Mouse (Mus musculus) naive thymus-derived CD4-positive, alpha-beta T cell, adult 2 months (primary cell): ENCODE results near the gene Asb5.
"Not testable (repeated sequence)": the region's sequence is repeated elsewhere in the genome, so short reads cannot be mapped to it uniquely, and the experiment has no call there.

ENCODE experiments used
- DNase-seq: peaks from one replicate; pipeline ENCODE4 v3.0.0-alpha.2; 2011; ENCODE audit warnings: low read depth

Gene Asb5

DNA sequence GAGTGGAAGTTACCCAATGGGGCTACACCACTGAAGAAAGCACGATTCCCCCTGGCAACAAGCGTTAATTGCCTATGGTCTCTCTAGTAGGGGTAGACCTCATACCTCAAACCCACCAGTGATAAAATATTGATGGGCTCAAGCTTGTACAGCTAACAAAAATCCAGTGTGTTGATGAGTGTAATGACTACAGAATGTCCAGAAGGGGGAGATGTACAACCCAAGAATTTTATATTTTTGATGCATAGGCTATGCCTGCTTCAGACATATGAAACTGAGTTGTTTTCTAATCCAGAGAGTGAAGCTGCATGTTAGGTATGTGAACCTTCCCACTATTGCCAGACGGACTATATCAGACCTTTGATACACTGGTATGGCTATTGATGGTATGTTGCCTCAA, 7.9 kb downstream of the Asb5 start:
- no peak for DNase-seq

DNA sequence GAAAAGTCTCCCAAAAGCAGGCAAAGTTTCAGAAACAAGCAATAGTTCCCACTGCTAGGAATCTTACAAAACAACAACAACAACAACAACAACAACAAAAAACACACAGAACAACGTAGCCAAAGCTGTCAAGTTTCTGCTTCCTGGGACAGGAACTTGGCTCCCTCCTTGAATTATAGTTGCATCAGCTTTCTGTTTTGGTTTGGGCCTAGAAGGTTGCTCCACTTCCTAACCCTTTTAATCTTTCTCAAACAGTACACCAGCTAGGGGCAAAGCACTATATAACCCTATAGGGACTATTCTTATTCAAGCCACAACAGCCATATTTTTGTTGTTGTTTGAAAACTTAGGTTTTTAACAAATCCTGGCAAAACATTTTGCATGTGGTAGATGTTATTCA, 12.0 kb downstream of the Asb5 start:
- DNase-seq: no peak

DNA sequence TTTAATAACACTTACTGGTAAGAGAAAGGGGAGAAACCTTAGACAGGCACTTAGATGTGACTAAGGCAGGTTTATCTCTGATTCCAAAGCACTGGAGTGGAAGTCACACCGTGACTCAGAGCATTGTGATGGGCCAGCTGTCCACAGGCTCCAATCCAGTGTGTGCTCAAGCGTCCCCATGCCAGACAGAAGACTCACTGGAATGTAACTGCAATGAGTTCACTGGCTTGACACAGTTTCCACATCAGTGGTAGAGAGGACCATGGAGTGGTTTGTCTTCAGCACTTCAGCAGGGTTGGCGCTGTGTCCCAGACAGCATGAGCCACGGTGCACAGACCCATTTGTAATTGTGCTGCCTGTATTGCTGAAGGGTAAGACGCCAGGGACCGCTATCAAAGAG, 19.0 kb downstream of the Asb5 start:
- no peak for DNase-seq

DNA sequence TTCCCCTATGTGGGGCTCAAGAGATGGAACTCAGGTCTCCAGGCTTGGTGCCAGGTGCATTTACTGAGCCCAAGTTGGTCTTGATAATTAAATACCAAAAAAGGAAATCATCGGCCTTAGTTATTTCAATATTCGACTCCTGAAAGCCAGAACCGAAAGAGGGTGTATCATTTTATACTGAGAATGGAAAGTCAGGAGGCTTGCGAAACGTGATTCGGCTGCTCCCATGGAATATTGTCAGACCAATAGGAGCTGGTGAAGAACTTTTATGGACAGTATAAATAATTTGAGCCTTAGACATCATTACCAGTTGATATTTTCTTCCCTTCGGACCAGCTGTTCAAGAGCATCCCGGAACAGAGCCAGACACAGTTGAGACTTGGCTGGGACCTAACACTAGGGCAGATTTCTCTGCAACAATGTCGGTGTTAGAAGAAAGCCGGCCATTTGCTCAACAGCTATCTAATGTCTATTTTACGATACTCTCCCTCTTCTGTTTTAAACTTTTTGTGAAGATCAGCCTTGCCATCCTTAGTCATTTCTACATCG, 20.7 kb downstream of the Asb5 start:
- DNase-seq: no peak

DNA sequence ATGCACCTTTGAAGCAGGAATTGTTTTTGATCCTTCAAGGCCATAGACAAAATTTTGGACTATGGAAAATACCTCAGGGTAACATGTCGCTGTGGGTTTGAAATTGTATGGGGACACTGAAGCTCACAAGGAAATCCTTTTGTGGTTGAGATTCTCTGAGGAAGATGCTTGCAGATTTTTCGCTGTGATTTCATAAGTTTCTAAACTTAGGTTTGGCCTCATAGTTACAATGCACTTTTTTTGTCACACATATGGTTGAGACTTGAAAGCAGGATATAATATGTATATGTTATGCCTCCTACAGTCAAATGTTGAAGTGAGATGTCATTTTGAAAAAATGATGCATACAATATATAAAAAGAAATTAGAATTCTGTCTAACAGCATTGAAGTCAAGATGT, 25.5 kb downstream of the Asb5 start:
- DNase-seq: no peak

DNA sequence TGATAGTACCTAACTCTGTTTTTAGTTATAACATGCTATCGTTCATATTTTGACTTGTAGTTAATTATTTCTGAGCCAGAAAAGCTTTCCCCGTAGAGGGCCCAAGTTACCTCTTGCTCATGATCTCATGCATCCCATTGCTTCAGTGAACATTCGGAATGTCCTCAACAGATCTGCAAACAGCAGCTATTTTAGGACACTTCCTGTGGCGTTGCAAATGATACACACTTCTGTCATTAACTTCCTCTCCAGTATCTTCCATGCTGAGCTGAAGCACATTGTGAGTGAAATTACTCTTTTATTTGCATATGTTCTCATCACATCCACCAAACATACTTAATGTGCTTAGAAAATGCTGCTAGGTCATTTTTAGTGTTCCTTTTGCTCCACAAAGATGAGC, 32.8 kb downstream of the Asb5 start:
- DNase-seq: no peak

DNA sequence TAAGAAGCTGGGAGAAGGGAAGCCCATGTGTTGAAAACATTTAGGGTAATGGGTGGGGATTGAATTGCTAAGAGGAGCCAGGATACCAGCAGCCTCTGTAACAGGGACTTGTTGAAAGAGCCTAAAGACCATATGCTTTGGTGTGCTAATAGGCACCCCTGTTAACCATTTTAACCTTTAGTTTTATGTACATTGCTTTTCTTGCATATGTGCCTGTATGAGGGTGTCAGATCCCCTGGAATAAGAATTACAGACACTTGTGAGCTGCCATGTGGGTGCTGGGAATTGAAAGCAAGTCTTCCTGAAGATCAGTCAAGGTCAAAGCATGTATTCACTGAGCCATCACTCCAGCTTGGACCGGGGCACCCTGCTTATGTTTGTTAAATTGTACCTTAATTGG, 35.8 kb downstream of the Asb5 start:
- no peak for DNase-seq

DNA sequence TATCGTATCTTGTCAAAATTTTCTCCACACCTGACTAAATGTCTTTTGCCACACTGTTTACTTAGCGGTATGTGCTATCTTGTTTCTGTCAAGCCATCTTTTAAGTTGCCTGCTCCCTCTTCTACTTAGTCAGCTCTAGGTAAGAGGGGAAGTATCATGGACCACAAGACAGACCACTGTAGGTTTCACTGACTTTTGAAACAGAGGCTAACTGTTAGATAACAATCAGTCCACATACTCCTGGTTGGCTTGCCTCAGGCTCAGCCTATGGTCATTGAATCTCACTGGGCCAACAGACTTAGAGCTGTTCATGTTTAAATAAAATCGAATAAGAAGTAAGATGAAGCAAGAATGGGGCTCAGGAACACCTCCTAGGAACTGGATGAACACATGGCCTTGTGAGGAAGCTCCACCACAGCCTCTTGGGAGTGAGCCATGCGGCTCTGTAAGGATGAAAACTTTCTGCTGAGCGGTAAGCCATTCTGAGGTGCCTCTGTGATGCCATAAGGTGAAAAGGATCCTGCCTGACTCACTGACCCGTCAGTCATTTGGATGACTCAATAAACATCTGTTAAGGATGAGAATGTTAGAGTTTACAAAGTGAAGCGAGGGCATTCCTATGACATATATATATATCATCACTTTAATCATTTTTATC, 36.4 kb downstream of the Asb5 start:
- no peak for DNase-seq

DNA sequence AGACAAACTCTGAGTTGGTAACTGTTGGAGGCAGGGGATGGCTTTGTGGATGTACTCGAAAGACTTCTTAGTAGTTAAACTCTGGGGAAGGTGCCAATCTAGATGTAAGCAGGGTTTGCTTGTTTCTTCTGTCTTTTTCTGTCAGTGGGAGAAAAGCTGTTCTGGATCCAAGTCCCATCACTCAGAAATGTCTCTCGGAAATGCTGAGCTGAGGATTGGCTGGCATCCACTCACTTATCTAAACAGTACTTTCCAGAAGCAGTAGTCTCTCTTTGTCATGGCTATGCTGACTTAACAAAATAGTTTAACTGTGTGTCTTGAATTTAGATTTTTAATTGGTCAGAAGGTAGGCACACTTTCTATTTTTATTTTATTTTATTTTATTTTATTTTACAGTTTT, 37.8 kb downstream of the Asb5 start:
- no peak for DNase-seq

DNA sequence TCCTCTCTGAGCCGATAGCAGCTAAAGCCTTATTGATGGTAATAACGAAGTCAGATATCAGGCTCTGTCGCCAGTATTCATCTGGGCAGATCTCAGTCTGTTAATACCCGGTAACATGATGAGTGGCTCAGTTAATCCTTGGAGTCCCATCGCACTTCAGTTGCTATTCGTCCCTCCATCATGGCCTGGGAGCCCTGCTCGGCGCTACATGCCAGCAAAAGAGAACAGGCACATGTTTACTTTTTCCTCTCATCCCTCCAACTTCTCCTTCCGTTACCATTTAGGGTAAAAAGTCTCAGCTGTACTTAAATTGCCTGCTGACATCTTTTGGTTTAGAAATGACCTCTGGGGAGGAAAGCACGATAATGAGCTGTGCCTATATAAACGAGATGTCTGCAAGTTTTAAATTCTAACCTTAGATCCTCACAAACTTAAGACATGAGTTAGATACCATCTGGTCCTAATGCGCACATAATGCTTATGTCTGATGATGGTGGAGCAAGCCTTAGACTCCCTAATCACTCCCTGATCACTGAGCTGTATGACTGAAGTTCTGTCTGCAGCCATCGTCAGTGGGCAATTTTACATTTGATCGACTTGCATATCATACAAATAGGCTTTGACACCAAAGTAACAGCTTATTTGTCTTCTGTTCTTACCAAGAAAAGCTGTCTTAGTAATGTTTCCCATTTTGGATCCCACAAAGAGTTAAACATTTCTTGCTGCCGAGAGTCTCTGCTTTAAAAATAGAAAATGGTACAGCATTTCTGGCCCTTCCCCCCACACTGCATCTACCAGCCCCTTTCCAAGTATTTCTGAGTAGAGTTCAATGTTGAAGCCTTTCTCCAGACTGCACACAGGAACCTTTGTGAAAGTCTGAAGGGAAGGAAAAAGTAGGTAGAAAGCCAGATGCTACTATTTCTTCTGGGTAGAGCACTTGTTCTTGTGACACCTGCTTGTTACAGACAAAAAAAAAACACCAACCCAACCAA, 41.5 kb downstream of the Asb5 start:
- no peak for DNase-seq

DNA sequence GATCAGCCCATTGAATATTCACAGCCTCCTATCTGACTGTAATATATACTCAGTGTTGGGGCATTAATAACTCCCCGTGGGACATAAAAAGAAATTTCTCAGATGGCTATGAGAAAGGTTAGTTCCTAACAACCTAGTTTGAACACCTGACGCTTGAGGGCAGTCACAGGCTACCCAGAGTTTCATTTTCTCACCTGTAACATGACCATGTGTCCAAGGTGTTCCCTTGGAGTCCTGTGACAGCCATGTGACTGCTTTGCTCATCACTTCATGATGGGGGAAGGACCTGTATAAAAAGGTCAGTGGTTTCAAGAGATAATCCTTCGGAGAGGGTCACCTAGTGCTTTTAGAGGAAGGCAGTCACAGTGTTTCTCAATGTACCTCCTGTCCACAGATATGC, 52.1 kb downstream of the Asb5 start:
- DNase-seq: no peak

DNA sequence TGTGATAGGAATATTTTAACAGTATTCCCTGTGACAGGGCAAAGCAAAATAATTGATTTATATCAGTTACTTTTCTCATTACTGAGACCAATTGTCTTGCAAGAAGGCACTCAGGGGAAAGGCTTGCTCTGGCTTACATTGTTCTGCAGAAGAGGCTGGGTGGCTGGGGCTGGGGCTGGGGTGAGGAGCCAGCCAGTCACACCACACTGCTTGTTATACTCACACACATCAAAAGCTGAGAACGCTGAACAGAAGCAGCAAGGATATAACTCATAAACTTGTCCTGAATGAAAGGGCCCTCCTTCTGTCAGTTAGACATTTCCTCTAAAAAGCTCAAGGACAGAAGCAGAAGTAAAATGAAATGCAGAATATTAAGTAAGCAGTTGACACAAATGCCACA, 53.5 kb downstream of the Asb5 start:
- no peak for DNase-seq

DNA sequence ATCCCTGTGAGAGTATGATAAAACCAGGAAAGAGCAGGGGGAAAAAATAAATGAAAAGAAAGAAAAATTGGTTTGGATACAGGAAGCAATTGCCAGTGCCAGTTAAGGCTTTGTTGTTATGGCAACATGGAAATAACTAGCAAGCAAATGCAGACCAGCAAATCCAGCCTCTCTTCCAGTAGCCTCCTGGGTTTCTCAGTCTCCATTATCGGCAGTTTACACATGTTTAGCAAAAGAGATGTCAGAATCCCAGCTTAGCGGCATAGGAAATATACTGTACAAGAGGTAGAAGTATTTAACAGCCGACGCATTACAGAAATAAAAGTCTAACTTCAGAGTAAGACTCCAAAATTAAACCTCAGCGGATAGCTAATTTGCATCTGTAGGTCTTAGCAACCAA, 65.3 kb downstream of the Asb5 start:
- no peak for DNase-seq

DNA sequence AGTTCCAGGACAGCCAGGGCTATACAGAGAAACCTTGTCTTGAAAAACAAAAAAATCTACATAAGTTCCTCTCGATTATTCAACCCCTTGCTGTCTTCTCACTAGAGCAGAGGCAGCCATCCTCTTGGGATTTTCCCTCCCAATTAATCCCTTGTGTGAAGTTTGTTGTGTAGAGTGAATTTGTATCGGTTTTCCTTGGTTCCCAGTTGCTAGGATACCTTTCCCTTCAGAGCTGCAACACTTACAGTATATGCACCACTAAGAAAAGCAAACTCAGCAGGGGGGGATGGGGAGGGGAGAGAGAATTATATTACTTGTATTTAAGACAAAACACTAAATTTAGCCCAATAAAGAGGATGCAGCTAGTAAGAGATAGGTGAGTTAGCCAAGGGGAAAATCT, 66.7 kb downstream of the Asb5 start:
- no peak for DNase-seq

DNA sequence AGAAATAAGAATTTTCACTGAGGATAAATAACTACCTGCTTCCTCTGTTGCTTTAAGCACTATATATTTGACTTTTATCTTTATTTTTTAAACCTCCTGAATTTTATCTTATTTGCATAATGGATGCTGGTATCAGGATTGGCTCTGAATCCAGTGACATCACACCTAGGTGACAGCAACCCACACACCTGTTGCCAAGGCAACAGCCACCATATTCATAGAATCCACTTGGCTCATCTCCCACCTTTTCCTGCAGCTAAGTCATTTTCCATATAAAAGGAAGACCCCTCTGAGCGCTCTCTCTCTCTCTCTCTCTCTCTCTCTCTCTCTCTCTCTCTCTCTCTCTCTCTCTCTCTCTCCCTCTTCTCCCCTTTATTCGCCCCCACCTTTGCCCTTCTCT, 67.6 kb downstream of the Asb5 start:
- DNase-seq: no peak

DNA sequence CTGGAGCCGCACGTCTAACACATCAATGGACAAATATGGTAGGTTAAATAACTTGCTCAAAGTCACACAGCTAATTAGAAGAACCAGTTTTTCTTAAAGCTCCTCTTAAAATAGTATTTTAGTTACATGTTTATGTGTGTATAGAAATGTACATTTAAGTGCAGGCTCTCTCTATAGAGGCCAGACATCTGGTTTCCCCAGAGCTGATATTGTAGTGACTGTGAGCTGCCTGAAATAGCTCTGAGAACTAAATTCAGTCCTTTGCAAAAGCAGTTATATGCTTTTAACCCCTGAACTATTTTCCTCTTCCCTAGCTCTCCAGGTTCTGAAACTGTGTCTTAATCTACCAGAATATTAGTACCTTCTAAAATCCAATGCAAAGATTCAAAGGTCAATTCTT, 68.0 kb downstream of the Asb5 start:
- DNase-seq: no peak

DNA sequence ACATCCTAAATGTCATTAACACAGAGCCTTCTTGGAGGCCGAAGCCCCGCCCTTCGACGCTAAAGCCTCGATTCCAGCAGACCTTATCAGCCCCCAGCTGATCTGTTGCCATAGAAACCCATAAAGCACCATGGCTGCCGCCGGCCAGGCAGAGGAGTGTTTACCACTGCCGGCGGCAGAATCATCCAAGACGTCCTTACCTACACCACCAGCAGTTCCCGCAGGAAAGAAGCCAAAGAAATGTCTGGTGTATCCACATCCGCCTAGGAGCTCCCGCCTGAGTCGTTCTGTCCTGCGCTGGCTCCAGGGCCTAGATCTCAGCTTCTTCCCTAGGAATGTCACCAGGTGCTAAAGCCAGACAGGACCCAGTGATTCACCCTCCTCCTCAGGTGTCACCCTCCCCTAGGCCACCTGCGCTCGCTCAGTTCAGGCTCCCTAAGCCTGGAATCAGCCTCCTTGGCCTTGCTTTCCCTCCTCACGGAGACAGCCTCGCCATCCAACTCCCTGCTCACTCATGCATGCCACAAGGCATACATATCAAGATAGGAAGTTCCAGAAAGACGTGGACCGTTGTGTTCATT, 71.4 kb downstream of the Asb5 start, which contains the start of gene Spata4:
Gene Spata4, plus strand, starts transcription at position 111 of the 581 bp plus-strand sequence.
- DNase-seq: no peak

DNA sequence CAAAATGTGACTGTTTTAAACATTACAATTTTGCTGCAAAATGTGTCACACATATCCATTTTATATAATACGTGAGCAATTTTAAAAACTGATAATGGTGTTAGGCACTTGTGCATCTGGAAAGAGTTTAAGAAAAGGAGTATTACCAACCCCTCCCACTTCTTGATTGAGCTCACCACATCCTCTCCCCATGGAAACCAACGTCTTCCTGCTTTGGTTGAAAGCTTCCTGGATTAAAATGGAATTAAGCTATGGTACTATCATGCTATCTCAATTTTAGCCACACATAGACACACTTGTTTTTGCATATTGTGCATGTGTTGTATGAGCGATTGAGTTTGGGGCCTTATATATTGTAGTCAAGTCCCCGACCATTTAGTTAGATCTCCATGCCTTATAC, 74.1 kb downstream of the Asb5 start:
- no peak for DNase-seq

DNA sequence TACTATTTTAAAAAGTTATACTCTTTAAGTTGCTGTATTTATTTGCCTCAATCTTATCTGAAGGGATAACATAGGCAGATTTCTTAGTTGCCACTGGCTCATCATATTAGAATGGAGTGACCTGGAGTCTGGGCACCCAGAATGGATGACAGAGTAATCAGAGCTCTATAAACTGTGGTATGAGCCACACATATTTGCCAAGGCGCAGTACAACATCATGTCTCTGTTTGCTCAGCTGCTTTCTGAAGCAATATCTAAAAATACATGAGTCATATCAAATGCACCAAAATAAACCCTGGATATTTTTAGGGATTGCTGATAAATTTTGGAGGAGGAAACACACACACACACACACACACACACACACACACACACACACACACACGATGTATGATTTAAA, 80.0 kb downstream of the Asb5 start:
- no peak for DNase-seq

DNA sequence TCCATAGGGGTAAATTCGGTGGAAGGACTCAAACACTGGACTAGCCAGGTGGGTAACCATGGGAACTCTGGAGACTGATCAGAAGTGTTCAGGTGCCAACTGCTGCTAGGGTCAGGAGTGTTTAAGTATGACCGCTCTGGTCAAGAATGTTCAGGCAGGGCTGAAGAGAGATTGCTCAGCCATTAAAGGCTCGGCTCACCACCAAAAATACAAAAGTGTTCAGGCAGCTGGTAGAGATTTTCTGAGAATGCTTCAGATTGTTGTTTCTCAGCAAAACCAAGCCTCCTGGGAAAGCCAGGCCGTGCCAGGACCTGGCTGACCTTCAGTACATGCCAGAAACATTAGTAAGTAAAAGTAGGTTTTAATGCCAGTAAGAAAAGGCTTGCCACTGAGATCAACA, 80.9 kb downstream of the Asb5 start:
- no peak for DNase-seq

DNA sequence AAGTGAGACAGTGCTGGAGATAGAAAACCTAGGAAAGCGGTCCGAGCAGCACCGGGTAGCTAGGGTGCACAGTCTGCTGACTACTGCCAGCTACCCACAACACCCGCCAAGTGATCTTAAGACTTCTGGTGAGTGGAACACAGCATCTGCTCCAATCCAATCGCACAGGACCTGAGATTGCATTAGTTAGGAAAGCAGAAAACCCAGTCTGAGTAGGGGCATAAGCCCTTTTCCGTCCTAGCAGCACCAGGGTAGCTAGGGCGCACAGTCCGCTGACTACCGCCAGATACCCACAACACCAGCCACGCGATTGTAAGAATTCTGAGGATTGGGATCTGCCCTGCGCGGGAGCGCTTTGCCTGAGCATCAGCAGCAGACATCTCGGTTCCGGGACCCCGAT, 87.3 kb downstream of the Asb5 start:
- not testable (repeated sequence) for DNase-seq
